Mouse (Mus musculus): ENCODE measurements around the gene Nacad. TPM values are rescaled to one million over a fixed set of nuclear protein-coding genes. Genes with fewer than 3 reads are reported as not detected.

The Nacad gene
- total RNA-seq, 2 experiments from 2014 or later = 68.6 to 75.4 TPM

- no peak for DNase-seq (ENCODE audit: low spot score in 2 of 2)
Measured at GRCm38 (mm10) chr11:6581560-6581959, 24.3 kb downstream of the Nacad start.

GRCm38 (mm10) chr11:6580065-6580750 is 25.6 kb downstream of the Nacad start:
- no peak for DNase-seq (ENCODE audit: low spot score in 2 of 2)

GRCm38 (mm10) chr11:6579361-6579760 is 26.5 kb downstream of the Nacad start:
- DNase-seq (ENCODE audit: low spot score in 2 of 2) = no peak

DNA sequence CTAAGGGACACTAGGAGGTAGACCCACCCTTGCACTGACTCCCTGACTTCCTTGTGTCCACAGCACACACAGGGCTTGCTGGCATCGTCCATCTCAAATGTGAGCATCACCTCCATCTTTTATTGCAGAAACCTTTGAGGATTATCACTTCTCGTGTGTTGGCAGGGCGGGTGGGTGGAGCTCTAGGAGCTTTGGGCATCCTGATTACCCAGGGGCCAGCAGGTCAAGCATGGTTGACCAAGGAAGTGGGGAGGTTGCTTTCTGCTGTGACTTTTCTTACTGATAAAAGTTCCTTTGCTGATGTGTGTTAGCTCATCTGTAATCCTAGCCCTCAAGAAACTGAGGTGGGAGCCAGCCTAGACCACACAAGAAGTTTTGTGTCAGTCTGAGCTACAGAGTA is 29.7 kb downstream of the Nacad start:
- no peak for DNase-seq (ENCODE audit: low spot score in 2 of 2)

GRCm38 (mm10) chr11:6569410-6569777 is 36.5 kb downstream of the Nacad start:
- DNase-seq (ENCODE audit: low spot score in 2 of 2) = no peak

GRCm38 (mm10) chr11:6568584-6569409 is 37.1 kb downstream of the Nacad start:
- DNase-seq (ENCODE audit: low spot score in 2 of 2) = peak; percentile 38 to 46

GRCm38 (mm10) chr11:6567951-6568350 is 37.9 kb downstream of the Nacad start:
- DNase-seq (ENCODE audit: low spot score in 2 of 2) = no peak

DNA sequence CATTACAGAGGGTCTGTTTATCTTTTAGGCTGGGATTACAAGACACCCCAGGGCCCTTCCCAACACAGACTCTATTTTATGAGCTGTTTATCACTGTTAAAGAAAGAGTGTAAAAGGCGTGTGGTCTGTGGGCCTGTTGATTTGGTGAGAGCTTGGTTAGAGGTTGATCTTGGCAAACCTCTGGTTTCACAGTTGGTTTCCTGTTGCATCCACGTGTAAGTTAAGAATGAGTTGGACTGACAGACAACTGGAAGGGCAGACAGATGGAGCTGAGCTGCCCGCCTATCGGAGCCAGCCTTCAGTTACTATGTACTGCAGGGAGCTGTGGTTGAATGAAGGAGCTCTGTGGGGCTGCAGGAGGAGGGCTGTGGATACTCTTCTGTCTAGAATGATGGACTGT is 39.4 kb downstream of the Nacad start:
- DNase-seq (ENCODE audit: low spot score in 2 of 2) = no peak

DNA sequence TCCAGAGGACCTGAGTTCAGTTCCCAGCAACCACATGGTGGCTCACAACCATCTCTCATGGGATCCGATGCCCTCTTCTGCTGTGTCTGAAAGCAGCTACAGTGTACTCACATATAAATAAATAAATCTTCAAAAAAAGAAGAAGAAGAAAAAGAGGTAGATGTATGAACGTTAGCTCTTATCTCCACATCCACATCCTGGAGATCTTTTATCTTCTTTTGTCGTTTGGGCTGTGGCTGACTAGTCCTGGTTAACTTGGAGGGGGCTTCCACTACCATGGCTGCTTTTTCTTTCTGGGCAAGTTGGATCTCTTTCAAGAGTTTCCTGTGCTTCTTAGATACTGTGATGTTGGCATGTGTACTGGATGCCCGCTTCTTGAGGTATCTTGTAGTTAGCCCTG is 42.7 kb downstream of the Nacad start:
- DNase-seq (ENCODE audit: low spot score in 2 of 2) = no peak

DNA sequence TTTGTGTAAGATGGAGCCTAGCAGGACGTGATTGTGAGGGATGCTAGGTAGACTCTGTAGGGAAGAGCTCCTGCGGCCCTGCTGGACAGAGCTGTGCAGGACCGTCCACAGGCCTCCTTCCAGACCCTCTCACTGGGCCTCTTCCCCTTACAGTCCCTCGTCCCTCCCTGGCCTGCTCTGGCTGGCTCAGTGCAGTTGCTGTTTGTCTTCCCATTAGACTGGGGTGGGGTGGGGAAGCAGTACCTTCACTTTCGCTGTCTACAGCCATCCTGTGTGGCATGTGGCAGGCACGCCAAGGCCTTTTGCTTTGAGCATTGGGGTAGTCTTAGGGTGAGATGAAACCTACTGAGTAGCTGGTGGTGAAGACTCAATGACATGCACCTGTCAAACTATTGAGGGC is 43.5 kb downstream of the Nacad start:
- no peak for DNase-seq (ENCODE audit: low spot score in 2 of 2)

GRCm38 (mm10) chr11:6561474-6561873 is 44.4 kb downstream of the Nacad start:
- no peak for DNase-seq (ENCODE audit: low spot score in 2 of 2)

- no peak for DNase-seq (ENCODE audit: low spot score in 2 of 2)
Measured at GRCm38 (mm10) chr11:6560655-6561360, 45.0 kb downstream of the Nacad start.

DNA sequence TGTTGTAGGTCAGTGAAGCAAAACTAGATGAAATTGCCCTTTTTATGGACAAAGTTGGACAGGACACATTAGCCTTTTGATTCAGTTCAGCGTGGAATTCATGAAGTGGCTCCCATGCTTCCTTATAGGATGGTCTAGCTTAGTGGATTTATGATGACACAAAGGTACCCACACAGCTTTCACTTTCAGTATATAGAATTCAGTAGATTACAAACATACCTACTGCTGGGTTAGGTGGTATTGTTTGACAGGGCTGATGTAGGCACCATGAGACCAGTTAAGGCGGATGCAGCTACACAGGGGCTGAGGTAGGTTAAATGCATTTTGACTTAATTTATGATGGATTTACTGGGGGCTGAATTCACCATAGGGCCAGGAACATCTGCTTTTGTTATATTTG is 45.9 kb downstream of the Nacad start:
- DNase-seq (ENCODE audit: low spot score in 2 of 2) = no peak

DNA sequence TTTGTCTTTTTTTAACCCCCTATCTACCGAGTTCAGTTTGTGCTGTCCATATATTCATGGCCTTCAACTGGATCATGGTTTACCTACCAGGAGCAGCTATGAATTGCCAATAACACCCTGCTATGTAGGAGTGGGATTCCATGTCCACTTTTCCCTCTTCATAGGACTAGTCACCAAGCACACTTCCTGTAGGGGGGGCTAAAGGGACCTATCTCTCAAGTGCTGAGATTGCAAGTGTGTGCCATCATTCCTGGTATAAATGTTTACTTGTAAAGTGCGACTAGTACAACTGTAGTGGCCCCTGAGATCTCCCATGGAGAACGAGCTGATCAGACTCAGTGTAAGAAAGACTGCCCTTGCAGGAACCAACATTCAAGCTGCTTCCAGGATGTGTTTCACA is 47.6 kb downstream of the Nacad start:
- DNase-seq (ENCODE audit: low spot score in 2 of 2) = no peak

- DNase-seq (ENCODE audit: low spot score in 2 of 2) = no peak
Measured at GRCm38 (mm10) chr11:6550201-6550600, 55.7 kb downstream of the Nacad start.

- no peak for DNase-seq (ENCODE audit: low spot score in 2 of 2)
Measured at GRCm38 (mm10) chr11:6549770-6550169, 56.1 kb downstream of the Nacad start.

Other genes starting within 250 kb of the Nacad start
- 100 to 1,000 TPM; 149 to 163 TPM for gene Zmiz2, start 217.0 kb downstream of the Nacad start, total RNA-seq (2021)
- 1,000 to 10,000 TPM; 2,229 to 2,426 TPM for gene Ppia, start 190.6 kb downstream of the Nacad start, total RNA-seq (2021)
- 10 to 100 TPM; 48.5 to 53.6 TPM for gene H2afv, start 161.6 kb downstream of the Nacad start, total RNA-seq (2021)
- 100 to 1,000 TPM; 249 to 250 TPM for gene Purb, start 130.1 kb downstream of the Nacad start, total RNA-seq (2021)
- under 1 TPM; 0.25 to 0.49 TPM for gene Myo1g, start 85.1 kb downstream of the Nacad start, total RNA-seq (2021)
- 10 to 100 TPM; 52.4 to 57.9 TPM for gene Ccm2, start 59.2 kb downstream of the Nacad start, total RNA-seq (2021)
- 10 to 100 TPM; 52.8 to 53.3 TPM for gene Tbrg4, start 20.0 kb upstream of the Nacad start, total RNA-seq (2021)
- gene Wap, start 32.6 kb upstream of the Nacad start, total RNA-seq (2021) = not detected
- gene Ramp3, start 52.5 kb upstream of the Nacad start, total RNA-seq (2021) = 1 to 10 TPM; 5.4 to 6.8 TPM
- not detected for gene Gm11983, start 231.6 kb upstream of the Nacad start, total RNA-seq (2021)